Mouse (Mus musculus): ENCODE measurements at regions not wholly inside any gene's neighbourhood (a gene's known extent, or its start where the extent isn't known, plus 50 kb on each side); places are given as distances from the start of the nearest gene placed in this dataset.

- H3K27me3 ChIP-seq (replicated peaks) = no peaks in the 10 kb centered on the region
- in situ Hi-C loops (cut with MboI; ENCODE audit: low pct_ligation_motif_present, low pct_unique_long_range_greater_than_20kb, low sequenced_read_pairs) (no loop called here), dilution Hi-C loops (cut with MboI; ENCODE audit: extremely low pct_ligation_motif_present, extremely low pct_unique_long_range_greater_than_20kb, low sequenced_read_pairs) (no loop called here)
- no peak overlapping the region for H3K27ac ChIP-seq (ENCODE audit: insufficient read depth, low read depth)
- H3K4me1 ChIP-seq (ENCODE audit: control insufficient read depth in 1 of 2, insufficient read depth in 2 of 2) = peaks cover 14 to 38% of the 10 kb centered on the region in 2 experiments
- H3K79me2 ChIP-seq (replicated peaks; ENCODE audit: control insufficient read depth, extremely low read depth, insufficient read depth, poor library complexity, severe bottlenecking) = no peaks in the 10 kb centered on the region
- H3K4me3 ChIP-seq (replicated peaks in 1 of 3; ENCODE audit: low read depth in 2 of 3, low read length in 2 of 3, poor library complexity in 1 of 3) = no peak overlapping the region
- no peak for DNase-seq (ENCODE audit: extremely low read depth)
- H3K4me2 ChIP-seq (ENCODE audit: insufficient read depth, low read depth, poor library complexity, severe bottlenecking) = no peak overlapping the region
- TF ChIP-seq ZKSCAN1 (IDR thresholded peaks at IDR 0.05; ENCODE audit: borderline replicate concordance, low read depth, low read length) (no peak), MAX (IDR thresholded peaks at IDR 0.05; ENCODE audit: low read length) (no peak), BHLHE40 (IDR thresholded peaks at IDR 0.05; ENCODE audit: low read depth, low read length) (no peak), EP300 (IDR thresholded peaks at IDR 0.05; ENCODE audit: low read length) (no peak), UBTF (IDR thresholded peaks at IDR 0.05; ENCODE audit: low read depth, low read length) (no peak), TBP (conservative IDR thresholded peaks at IDR 0.05; ENCODE audit: low read depth, low read length) (no peak), MYC (IDR thresholded peaks at IDR 0.05; ENCODE audit: low read depth, low read length) (no peak), CTCF (conservative IDR thresholded peaks at IDR 0.05 in 1 of 2, IDR thresholded peaks at IDR 0.05 in 1 of 2; ENCODE audit: low read depth in 2 of 2, low read length in 2 of 2) (no peak), TCF12 (IDR thresholded peaks at IDR 0.05; ENCODE audit: low read depth, low read length) (no peak), NELFE (IDR thresholded peaks at IDR 0.05; ENCODE audit: low read depth, low read length) (no peak), ZMIZ1 (IDR thresholded peaks at IDR 0.05; ENCODE audit: low read depth, low read length) (no peak)
- no peaks in the 10 kb centered on the region for H3K36me3 ChIP-seq (replicated peaks in 1 of 2; ENCODE audit: control insufficient read depth in 1 of 2, insufficient read depth in 1 of 2, low read length in 1 of 2)
- H3K9ac ChIP-seq (ENCODE audit: insufficient read depth, low read depth) = no peak overlapping the region
- H3K9me3 ChIP-seq (replicated peaks; ENCODE audit: low read length) = no peaks in the 10 kb centered on the region
Measured at GRCm38 (mm10) chr5:148633331-148633730, 80.7 kb upstream of the Ubl3 start.

- H3K4me3 ChIP-seq (replicated peaks in 1 of 3; ENCODE audit: low read depth in 2 of 3, low read length in 2 of 3, poor library complexity in 1 of 3) = no peak overlapping the region
- no peaks in the 10 kb centered on the region for H3K79me2 ChIP-seq (replicated peaks; ENCODE audit: control insufficient read depth, extremely low read depth, insufficient read depth, poor library complexity, severe bottlenecking)
- no peaks in the 10 kb centered on the region for H3K9me3 ChIP-seq (replicated peaks; ENCODE audit: low read length)
- no peak for DNase-seq (ENCODE audit: extremely low read depth)
- H3K27ac ChIP-seq (ENCODE audit: insufficient read depth, low read depth) = no peak overlapping the region
- dilution Hi-C loops (cut with MboI; ENCODE audit: extremely low pct_ligation_motif_present, extremely low pct_unique_long_range_greater_than_20kb, low sequenced_read_pairs) = no loop called here
- H3K27me3 ChIP-seq (replicated peaks) = no peaks in the 10 kb centered on the region
- H3K4me1 ChIP-seq (ENCODE audit: control insufficient read depth in 1 of 2, insufficient read depth in 2 of 2) = peaks cover 14 to 38% of the 10 kb centered on the region in 2 experiments
- TF ChIP-seq GABPA (IDR thresholded peaks at IDR 0.05; ENCODE audit: insufficient replicate concordance, low read depth, low read length) (no peak), IRF4 (IDR thresholded peaks at IDR 0.05; ENCODE audit: low read depth, low read length) (no peak), USF1 (IDR thresholded peaks at IDR 0.05; ENCODE audit: low read depth, low read length) (no peak), MYC (IDR thresholded peaks at IDR 0.05; ENCODE audit: low read depth, low read length) (no peak)
- in situ Hi-C loops (cut with MboI; ENCODE audit: low pct_ligation_motif_present, low pct_unique_long_range_greater_than_20kb, low sequenced_read_pairs) = no loop called here
- H3K36me3 ChIP-seq (replicated peaks in 1 of 2; ENCODE audit: control insufficient read depth in 1 of 2, insufficient read depth in 1 of 2, low read length in 1 of 2) = no peaks in the 10 kb centered on the region
- no peak overlapping the region for H3K9ac ChIP-seq (ENCODE audit: insufficient read depth, low read depth)
- no peak overlapping the region for H3K4me2 ChIP-seq (ENCODE audit: insufficient read depth, low read depth, poor library complexity, severe bottlenecking)
Measured at GRCm38 (mm10) chr5:148632516-148633170, 80.1 kb upstream of the Ubl3 start.

- DNase-seq (ENCODE audit: extremely low read depth) = no peak
- Histone ChIP-seq H3K4me3 (replicated peaks in 1 of 3; ENCODE audit: low read depth in 2 of 3, low read length in 2 of 3, poor library complexity in 1 of 3) (no peak overlapping the region), H3K9ac (ENCODE audit: insufficient read depth, low read depth) (no peak overlapping the region), H3K36me3 (replicated peaks in 1 of 2; ENCODE audit: control insufficient read depth in 1 of 2, insufficient read depth in 1 of 2, low read length in 1 of 2) (no peaks in the 10 kb centered on the region), H3K4me1 (ENCODE audit: control insufficient read depth in 1 of 2, insufficient read depth in 2 of 2) (peaks cover 12 to 32% of the 10 kb centered on the region in 2 experiments), H3K27ac (ENCODE audit: insufficient read depth, low read depth) (no peak overlapping the region), H3K27me3 (replicated peaks) (no peaks in the 10 kb centered on the region), H3K79me2 (replicated peaks; ENCODE audit: control insufficient read depth, extremely low read depth, insufficient read depth, poor library complexity, severe bottlenecking) (no peaks in the 10 kb centered on the region), H3K4me2 (ENCODE audit: insufficient read depth, low read depth, poor library complexity, severe bottlenecking) (no peak overlapping the region), H3K9me3 (replicated peaks; ENCODE audit: low read length) (no peaks in the 10 kb centered on the region)
- in situ Hi-C loops (cut with MboI; ENCODE audit: low pct_ligation_motif_present, low pct_unique_long_range_greater_than_20kb, low sequenced_read_pairs) = no loop called here
- dilution Hi-C loops (cut with MboI; ENCODE audit: extremely low pct_ligation_motif_present, extremely low pct_unique_long_range_greater_than_20kb, low sequenced_read_pairs) = no loop called here
- TF ChIP-seq SIN3A (IDR thresholded peaks at IDR 0.05; ENCODE audit: low read length) (no peak), KAT2A (IDR thresholded peaks at IDR 0.05; ENCODE audit: insufficient replicate concordance, low read length) (no peak), UBTF (IDR thresholded peaks at IDR 0.05; ENCODE audit: low read depth, low read length) (no peak), MXI1 (IDR thresholded peaks at IDR 0.05; ENCODE audit: low read depth, low read length) (no peak), CHD2 (IDR thresholded peaks at IDR 0.05; ENCODE audit: low read length) (no peak), POLR2A (IDR thresholded peaks at IDR 0.05; ENCODE audit: low read depth, low read length) (no peak), ZC3H11A (IDR thresholded peaks at IDR 0.05; ENCODE audit: low read depth, low read length) (no peak), IRF4 (IDR thresholded peaks at IDR 0.05; ENCODE audit: low read depth, low read length) (no peak), PAX5 (IDR thresholded peaks at IDR 0.05; ENCODE audit: low read length) (no peak), POLR2AphosphoS2 (IDR thresholded peaks at IDR 0.05; ENCODE audit: low read depth, low read length) (no peak), TCF12 (IDR thresholded peaks at IDR 0.05; ENCODE audit: low read depth, low read length) (no peak), ZKSCAN1 (IDR thresholded peaks at IDR 0.05; ENCODE audit: borderline replicate concordance, low read depth, low read length) (no peak), USF2 (conservative IDR thresholded peaks at IDR 0.05; ENCODE audit: low read depth, low read length) (no peak), EP300 (IDR thresholded peaks at IDR 0.05; ENCODE audit: low read length) (no peak), ZNF384 (IDR thresholded peaks at IDR 0.05; ENCODE audit: low read depth, low read length) (no peak)
Measured at GRCm38 (mm10) chr5:148631566-148631965, 79.0 kb upstream of the Ubl3 start.

All from CH12.LX (cell line).